Mouse (Mus musculus) ZHBTc4 (cell line): ENCODE data around the gene Gm13278.
"Not testable (repeated sequence)": the region's sequence is repeated elsewhere in the genome, so short reads cannot be mapped to it uniquely, and the experiment has no call there.

Experiments used
- DNase-seq: peaks from one replicate; pipeline ENCODE4 v3.0.0-alpha.2; 2011; ENCODE audit warnings: low read depth, low spot score

Gm13278 gene

DNA sequence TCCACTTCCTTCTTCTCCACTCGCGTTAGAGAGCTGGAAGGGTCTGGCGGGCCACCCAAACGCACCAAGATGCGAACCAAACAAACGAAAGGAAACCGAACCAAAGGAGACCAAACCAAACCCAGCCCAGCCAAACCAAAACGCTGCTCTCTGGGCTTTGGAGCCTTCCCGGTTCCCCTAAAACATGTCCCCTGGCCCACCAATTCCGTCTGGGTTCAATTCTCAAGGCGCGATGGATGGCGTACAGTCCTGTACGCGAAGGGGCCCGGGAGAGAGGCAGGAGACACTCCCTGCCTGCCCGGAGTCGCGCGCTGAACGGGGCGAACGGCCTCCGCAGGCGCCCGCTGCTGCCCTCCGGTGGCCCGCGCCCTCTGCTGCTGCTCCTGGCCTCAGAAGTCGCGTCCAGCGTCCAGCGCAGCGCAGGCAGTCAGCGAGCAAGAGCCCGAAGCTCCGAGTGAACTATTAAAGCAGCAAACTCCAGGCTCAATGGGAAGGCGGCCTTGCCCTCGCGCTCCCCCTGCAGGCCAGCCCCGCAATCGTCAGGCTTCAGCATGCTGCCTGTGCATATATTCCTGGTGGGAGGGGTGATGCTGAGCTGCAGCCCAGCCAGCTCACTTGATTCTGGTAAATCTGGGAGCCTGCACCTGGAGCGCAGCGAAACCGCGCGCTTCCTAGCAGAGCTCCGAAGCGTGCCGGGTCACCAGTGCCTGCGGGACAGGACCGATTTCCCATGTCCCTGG lies 2.8 kb downstream of the Gm13278 start, which contains the start of gene Gm13275:
Gene Gm13275, plus strand, starts transcription at position 552 of the 740 bp plus-strand sequence.
- DNase-seq, result not testable (repeated sequence)

DNA sequence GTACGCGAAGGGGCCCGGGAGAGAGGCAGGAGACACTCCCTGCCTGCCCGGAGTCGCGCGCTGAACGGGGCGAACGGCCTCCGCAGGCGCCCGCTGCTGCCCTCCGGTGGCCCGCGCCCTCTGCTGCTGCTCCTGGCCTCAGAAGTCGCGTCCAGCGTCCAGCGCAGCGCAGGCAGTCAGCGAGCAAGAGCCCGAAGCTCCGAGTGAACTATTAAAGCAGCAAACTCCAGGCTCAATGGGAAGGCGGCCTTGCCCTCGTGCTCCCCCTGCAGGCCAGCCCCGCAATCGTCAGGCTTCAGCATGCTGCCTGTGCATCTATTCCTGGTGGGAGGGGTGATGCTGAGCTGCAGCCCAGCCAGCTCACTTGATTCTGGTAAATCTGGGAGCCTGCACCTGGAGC lies 5.7 kb downstream of the Gm13278 start, which contains the start of gene Gm13279:
Gene Gm13279, plus strand, starts transcription at position 301 of the 400 bp plus-strand sequence.
- not testable (repeated sequence) for DNase-seq

GRCm38 (mm10) chr4:88799365-88799764 lies 8.0 kb downstream of the Gm13278 start, which contains the start of gene Gm13285:
Gene Gm13285 (plus strand): TSS chr4:88799665.
- DNase-seq, result not testable (repeated sequence)

- DNase-seq, result not testable (repeated sequence)
Observed at GRCm38 (mm10) chr4:88802954-88803353, 11.6 kb downstream of the Gm13278 start, which contains the start of gene Gm13287. Gene Gm13287 (plus strand): TSS chr4:88803254.

GRCm38 (mm10) chr4:88805231-88805630 lies 13.9 kb downstream of the Gm13278 start, which contains the start of gene Gm13288:
Gene Gm13288 (plus strand): TSS chr4:88805531.
- not testable (repeated sequence) for DNase-seq

DNA sequence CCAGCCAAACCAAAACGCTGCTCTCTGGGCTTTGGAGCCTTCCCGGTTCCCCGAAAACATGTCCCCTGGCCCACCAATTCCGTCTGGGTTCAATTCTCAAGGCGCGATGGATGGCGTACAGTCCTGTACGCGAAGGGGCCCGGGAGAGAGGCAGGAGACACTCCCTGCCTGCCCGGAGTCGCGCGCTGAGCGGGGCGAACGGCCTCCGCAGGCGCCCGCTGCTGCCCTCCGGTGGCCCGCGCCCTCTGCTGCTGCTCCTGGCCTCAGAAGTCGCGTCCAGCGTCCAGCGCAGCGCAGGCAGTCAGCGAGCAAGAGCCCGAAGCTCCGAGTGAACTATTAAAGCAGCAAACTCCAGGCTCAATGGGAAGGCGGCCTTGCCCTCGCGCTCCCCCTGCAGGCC lies 14.4 kb downstream of the Gm13278 start:
- DNase-seq, result not testable (repeated sequence)

- DNase-seq, result no peak
Observed at GRCm38 (mm10) chr4:88815928-88816327, 24.6 kb downstream of the Gm13278 start, which contains the start of gene Ifna7. Gene Ifna7 (plus strand): TSS chr4:88816228.

DNA sequence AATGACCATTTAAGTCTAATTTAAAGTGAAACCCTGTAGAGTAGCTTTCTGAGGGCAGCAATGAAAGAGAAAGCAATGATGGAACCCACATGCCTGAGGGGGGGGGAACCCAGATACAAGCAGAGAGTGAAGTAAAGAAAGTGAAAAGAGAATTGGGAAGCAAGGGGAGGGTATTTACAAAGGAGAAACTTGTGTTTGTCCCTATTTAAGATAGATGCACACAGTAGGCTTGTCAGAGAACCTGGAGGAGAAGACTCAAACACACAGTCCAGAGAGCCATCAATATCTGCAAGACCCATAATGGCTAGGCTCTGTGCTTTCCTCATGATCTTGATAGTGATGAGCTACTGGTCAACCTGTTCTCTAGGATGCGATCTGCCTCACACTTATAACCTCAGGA lies 28.3 kb downstream of the Gm13278 start, which contains the start of gene Ifna11:
Gene Ifna11, plus strand, starts transcription at position 301 of the 400 bp plus-strand sequence.
- DNase-seq, result no peak

DNA sequence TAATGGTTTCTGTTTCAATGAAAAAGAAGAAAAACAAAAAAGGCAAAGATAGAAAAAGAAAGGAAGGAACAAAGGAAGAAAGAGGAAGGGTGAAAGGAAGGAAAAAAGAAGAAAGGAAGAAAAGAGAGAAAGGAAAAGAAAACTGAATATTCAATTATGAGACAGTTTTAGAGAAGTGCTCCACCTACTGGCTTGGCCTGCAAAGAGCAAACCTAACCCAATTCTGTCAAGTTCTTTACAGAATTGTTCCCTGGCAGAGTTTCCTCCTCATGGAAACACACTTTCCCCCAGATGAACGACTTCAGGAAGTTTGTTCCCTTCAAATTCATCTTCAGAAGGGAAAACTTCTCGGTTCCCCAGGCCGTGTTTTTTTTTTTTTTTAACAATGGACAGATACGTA lies 31.6 kb downstream of the Gm13278 start:
- DNase-seq, result no peak

GRCm38 (mm10) chr4:88827116-88827515 lies 35.8 kb downstream of the Gm13278 start, which contains the start of gene Ifna6:
Gene Ifna6 (plus strand): TSS chr4:88827416.
- DNase-seq, result not testable (repeated sequence)

DNA sequence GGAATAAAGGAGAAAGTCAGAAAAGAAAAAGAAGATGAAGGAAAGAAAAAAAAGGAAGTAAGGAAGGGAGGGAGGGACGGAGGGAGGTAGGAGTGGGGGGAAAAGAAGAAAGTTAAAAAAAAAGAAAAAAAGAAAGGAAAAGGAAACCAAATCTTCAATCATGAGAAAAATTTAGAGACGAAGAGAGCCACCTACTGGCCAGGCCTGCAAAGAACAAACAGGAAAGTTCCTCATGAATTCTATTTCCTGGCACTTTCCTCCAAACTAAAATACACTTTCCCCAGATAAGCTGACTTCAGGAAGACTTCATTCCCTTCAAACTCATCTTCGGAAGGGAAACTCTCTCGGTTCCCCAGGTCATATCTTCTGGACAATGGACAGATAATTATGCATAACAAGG lies 39.2 kb downstream of the Gm13278 start:
- peak; percentile 18 for DNase-seq

- not testable (repeated sequence) for DNase-seq
Observed at GRCm38 (mm10) chr4:88835225-88835624, 43.9 kb downstream of the Gm13278 start, which contains the start of gene Ifna5. Gene Ifna5 (plus strand): TSS chr4:88835525.

DNA sequence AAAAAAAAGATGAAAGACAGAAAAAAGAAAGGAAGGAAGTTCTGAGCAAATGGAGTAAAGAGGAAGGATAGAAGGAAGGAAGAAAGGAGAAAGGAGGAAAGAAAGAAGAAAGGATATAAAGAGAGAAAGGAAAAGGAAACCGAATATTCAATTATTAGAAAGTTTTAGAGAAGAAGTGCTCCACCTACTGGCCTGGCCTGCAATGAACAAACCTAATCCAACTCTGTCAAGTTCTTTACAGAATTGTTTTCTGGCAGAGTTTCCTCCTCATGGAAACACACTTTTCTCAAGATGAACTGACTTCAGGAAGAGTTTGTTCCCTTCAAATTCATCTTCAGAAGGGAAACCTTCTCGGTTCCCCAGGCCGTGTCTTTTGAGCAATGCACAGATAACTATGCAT lies 47.5 kb downstream of the Gm13278 start:
- DNase-seq, result peak; percentile 10

DNA sequence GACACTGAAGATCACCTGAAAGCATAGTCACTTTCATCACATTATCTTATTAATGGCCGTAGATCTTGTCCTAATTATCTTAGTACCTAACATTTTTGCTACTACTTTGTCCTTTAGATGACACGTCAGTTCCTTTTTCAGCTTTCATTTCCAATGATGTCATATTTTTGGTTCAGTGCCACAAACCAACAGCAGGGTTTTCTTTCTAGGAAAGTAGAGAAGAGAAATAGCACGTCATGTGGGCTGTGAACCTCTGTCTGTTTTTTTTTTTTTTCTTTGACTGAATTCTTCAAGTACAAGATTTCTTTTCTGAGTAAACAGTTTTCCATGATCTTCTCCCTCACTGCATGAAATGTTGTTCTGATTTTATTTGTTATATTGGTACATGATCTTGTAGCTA lies 48.7 kb downstream of the Gm13278 start:
- DNase-seq, result no peak

- no peak for DNase-seq
Observed at GRCm38 (mm10) chr4:88841438-88841911, 50.1 kb downstream of the Gm13278 start, which contains the start of gene Ifna4. Gene Ifna4 (plus strand): TSS chr4:88841861.
